Mouse (Mus musculus) megakaryocyte, embryonic 14.5 days (primary cell): ENCODE results near the gene Slc6a21. TPM values are rescaled to one million over a fixed set of nuclear protein-coding genes. Genes with fewer than 3 reads are reported as not detected.

ENCODE experiments used
- H3K27me3 ChIP-seq: replicated peaks from 2 replicates; pipeline ENCODE3; 2012; ENCODE audit warnings: inconsistent platforms
- H3K36me3 ChIP-seq: replicated peaks from 2 replicates; pipeline ENCODE3; 2012; ENCODE audit warnings: low read length, inconsistent platforms, mixed read lengths
- H3K4me1 ChIP-seq: 2 replicates; pipeline ENCODE4 v1.6.1; 2012; ENCODE audit warnings: inconsistent platforms
- H3K4me3 ChIP-seq: replicated peaks from 2 replicates; pipeline ENCODE3; 2012; ENCODE audit warnings: moderate library complexity, mild to moderate bottlenecking, inconsistent platforms
- H3K9me3 ChIP-seq: 2 replicates; pipeline ENCODE4 v1.6.1; 2012; ENCODE audit warnings: inconsistent platforms
- FLI1 ChIP-seq: IDR thresholded peaks from 2 replicates; pipeline ENCODE4 v1.6.1; 2012; ENCODE audit warnings: low read length, inconsistent platforms, mixed read lengths
- GATA1 ChIP-seq: IDR thresholded peaks from 3 replicates; pipeline ENCODE4 v1.6.1; 2012; ENCODE audit warnings: mixed read lengths, low read length, inconsistent platforms, borderline replicate concordance
- polyA plus RNA-seq: library from polyadenylated mRNA; stranded (reverse); fragments of >175 nt; gene quantifications from 2 replicates; pipeline ENCODE4 v1.2.3, GENCODE M21; 2012; ENCODE audit warnings: low replicate concordance; ENCODE audit not compliant: insufficient read depth

The Slc6a21 gene
- polyA plus RNA-seq, 1 experiment: not detected

GRCm38 (mm10) chr7:45257063-45257840 lies 20.1 kb upstream of the Slc6a21 start:
- Histone ChIP-seq H3K4me1 (peaks cover 39% of the 10 kb centered on the region), H3K9me3 (no peaks in the 10 kb centered on the region), H3K27me3 (peaks cover 50% of the 10 kb centered on the region), H3K4me3 (no peak overlapping the region), H3K36me3 (no peaks in the 10 kb centered on the region)
- TF ChIP-seq FLI1 (no peak), GATA1 (no peak)

GRCm38 (mm10) chr7:45259281-45259680 lies 18.0 kb upstream of the Slc6a21 start:
- H3K36me3 ChIP-seq: no peaks in the 10 kb centered on the region
- H3K4me3 ChIP-seq: no peak overlapping the region
- H3K9me3 ChIP-seq: no peaks in the 10 kb centered on the region
- H3K27me3 ChIP-seq: peaks cover 57% of the 10 kb centered on the region
- peaks cover 51% of the 10 kb centered on the region for H3K4me1 ChIP-seq
- TF ChIP-seq GATA1 (no peak), FLI1 (no peak)

GRCm38 (mm10) chr7:45262266-45262665 lies 15.0 kb upstream of the Slc6a21 start:
- Histone ChIP-seq H3K36me3 (no peaks in the 10 kb centered on the region), H3K4me3 (peak overlapping the region; percentile 2), H3K27me3 (peaks cover 60% of the 10 kb centered on the region), H3K4me1 (peaks cover 48% of the 10 kb centered on the region), H3K9me3 (no peaks in the 10 kb centered on the region)
- TF ChIP-seq FLI1 (no peak), GATA1 (no peak)

GRCm38 (mm10) chr7:45263006-45263607 lies 14.2 kb upstream of the Slc6a21 start:
- Histone ChIP-seq H3K4me3 (no peak overlapping the region), H3K9me3 (no peaks in the 10 kb centered on the region), H3K4me1 (peaks cover 49% of the 10 kb centered on the region), H3K27me3 (peaks cover 59% of the 10 kb centered on the region), H3K36me3 (no peaks in the 10 kb centered on the region)
- TF ChIP-seq FLI1 (no peak), GATA1 (no peak)

GRCm38 (mm10) chr7:45264348-45264747 lies 13.0 kb upstream of the Slc6a21 start:
- TF ChIP-seq FLI1 (no peak), GATA1 (no peak)
- H3K36me3 ChIP-seq: no peaks in the 10 kb centered on the region
- peaks cover 61% of the 10 kb centered on the region for H3K27me3 ChIP-seq
- H3K9me3 ChIP-seq: no peaks in the 10 kb centered on the region
- H3K4me3 ChIP-seq: no peak overlapping the region
- peaks cover 46% of the 10 kb centered on the region for H3K4me1 ChIP-seq

GRCm38 (mm10) chr7:45265518-45265917 lies 11.8 kb upstream of the Slc6a21 start:
- H3K4me1 ChIP-seq: peaks cover 34% of the 10 kb centered on the region
- no peaks in the 10 kb centered on the region for H3K36me3 ChIP-seq
- no peak overlapping the region for H3K4me3 ChIP-seq
- TF ChIP-seq FLI1: no peak
- no peak for TF ChIP-seq GATA1
- H3K27me3 ChIP-seq: peaks cover 53% of the 10 kb centered on the region
- no peaks in the 10 kb centered on the region for H3K9me3 ChIP-seq

- Histone ChIP-seq H3K4me1 (peaks cover 12% of the 10 kb centered on the region), H3K36me3 (no peaks in the 10 kb centered on the region), H3K4me3 (no peak overlapping the region), H3K9me3 (peaks cover 9% of the 10 kb centered on the region), H3K27me3 (peaks cover 63% of the 10 kb centered on the region)
- TF ChIP-seq FLI1 (no peak), GATA1 (no peak)
Measured at GRCm38 (mm10) chr7:45272786-45273412, 4.4 kb upstream of the Slc6a21 start.

- Histone ChIP-seq H3K9me3 (peaks cover 9% of the 10 kb centered on the region), H3K4me3 (no peak overlapping the region), H3K36me3 (no peaks in the 10 kb centered on the region), H3K27me3 (peaks cover 59% of the 10 kb centered on the region), H3K4me1 (peaks cover 9% of the 10 kb centered on the region)
- TF ChIP-seq GATA1 (no peak), FLI1 (no peak)
Measured at GRCm38 (mm10) chr7:45273672-45274071, 3.6 kb upstream of the Slc6a21 start.

- H3K9me3 ChIP-seq: peaks cover 18% of the 10 kb centered on the region
- peaks cover 65% of the 10 kb centered on the region for H3K27me3 ChIP-seq
- H3K4me1 ChIP-seq: no peaks in the 10 kb centered on the region
- TF ChIP-seq FLI1: no peak
- no peak for TF ChIP-seq GATA1
- no peaks in the 10 kb centered on the region for H3K36me3 ChIP-seq
- no peak overlapping the region for H3K4me3 ChIP-seq
Measured at GRCm38 (mm10) chr7:45286486-45286885, 9.2 kb downstream of the Slc6a21 start.

- Histone ChIP-seq H3K36me3 (no peaks in the 10 kb centered on the region), H3K9me3 (peaks cover 4% of the 10 kb centered on the region), H3K4me3 (no peak overlapping the region), H3K27me3 (peaks cover 42% of the 10 kb centered on the region), H3K4me1 (peaks cover 18% of the 10 kb centered on the region; the same call in 1 of the 2 replicates)
- TF ChIP-seq FLI1 (no peak), GATA1 (no peak)
Measured at GRCm38 (mm10) chr7:45296626-45297025, 19.3 kb downstream of the Slc6a21 start.
